Mouse (Mus musculus) retina, embryonic 14.5 days (tissue): ENCODE measurements around the gene Naa35.

Experiments
- DNase-seq: peaks from one replicate; pipeline ENCODE4 v3.0.0-alpha.2; 2015; ENCODE audit warnings: low spot score

The Naa35 gene

GRCm38 (mm10) chr13:59584947-59585647 is at the start of gene Naa35, which contains the start of gene Agtpbp1:
Gene Naa35, plus strand, starts transcription at chr13:59585259.
Gene Agtpbp1, minus strand, starts transcription at chr13:59585227.
- peak; percentile 99 for DNase-seq

- no peak for DNase-seq
Measured at GRCm38 (mm10) chr13:59535746-59536145, 49.3 kb upstream of the Naa35 start.

GRCm38 (mm10) chr13:59536631-59537030 is 48.4 kb upstream of the Naa35 start:
- no peak for DNase-seq

GRCm38 (mm10) chr13:59538661-59539060 is 46.4 kb upstream of the Naa35 start:
- no peak for DNase-seq

- no peak for DNase-seq
Measured at GRCm38 (mm10) chr13:59540030-59540429, 45.0 kb upstream of the Naa35 start.

GRCm38 (mm10) chr13:59542411-59542810 is 42.6 kb upstream of the Naa35 start:
- peak; percentile 60 for DNase-seq

- no peak for DNase-seq
Measured at GRCm38 (mm10) chr13:59547091-59547490, 38.0 kb upstream of the Naa35 start.

- DNase-seq, result no peak
Measured at GRCm38 (mm10) chr13:59547716-59548115, 37.3 kb upstream of the Naa35 start.

- no peak for DNase-seq
Measured at GRCm38 (mm10) chr13:59549318-59549798, 35.7 kb upstream of the Naa35 start.

- no peak for DNase-seq
Measured at GRCm38 (mm10) chr13:59552286-59552685, 32.8 kb upstream of the Naa35 start.

GRCm38 (mm10) chr13:59552751-59553150 is 32.3 kb upstream of the Naa35 start:
- no peak for DNase-seq

- DNase-seq, result no peak
Measured at GRCm38 (mm10) chr13:59554772-59555505, 30.1 kb upstream of the Naa35 start.

- no peak for DNase-seq
Measured at GRCm38 (mm10) chr13:59555613-59556192, 29.4 kb upstream of the Naa35 start.

GRCm38 (mm10) chr13:59556670-59557069 is 28.4 kb upstream of the Naa35 start:
- peak; percentile 64 for DNase-seq

GRCm38 (mm10) chr13:59557185-59557985 is 27.7 kb upstream of the Naa35 start:
- peak; percentile 88 for DNase-seq

GRCm38 (mm10) chr13:59558776-59559175 is 26.3 kb upstream of the Naa35 start:
- DNase-seq, result no peak

GRCm38 (mm10) chr13:59562471-59562870 is 22.6 kb upstream of the Naa35 start:
- no peak for DNase-seq

GRCm38 (mm10) chr13:59564505-59564904 is 20.6 kb upstream of the Naa35 start:
- DNase-seq, result no peak

GRCm38 (mm10) chr13:59564923-59565322 is 20.1 kb upstream of the Naa35 start:
- DNase-seq, result no peak

GRCm38 (mm10) chr13:59565945-59566520 is 19.0 kb upstream of the Naa35 start:
- no peak for DNase-seq

- no peak for DNase-seq
Measured at GRCm38 (mm10) chr13:59571107-59571506, 14.0 kb upstream of the Naa35 start.

- no peak for DNase-seq
Measured at GRCm38 (mm10) chr13:59572549-59572948, 12.5 kb upstream of the Naa35 start.
